Mouse (Mus musculus) thymus, adult 18-20 months (tissue): ENCODE results near the gene Plekha7.

Source experiments
- DNase-seq, 2 experiments: peaks; one replicate each; pipeline ENCODE4 v3.0.0; 2022; ENCODE audit warnings: mixed read lengths in 2 of 2

Gene Plekha7

GRCm38 (mm10) chr7:116220103-116220707, 88.0 kb downstream of the Plekha7 start:
- no peak for DNase-seq

GRCm38 (mm10) chr7:116217747-116218146, 90.4 kb downstream of the Plekha7 start:
- no peak for DNase-seq

DNA sequence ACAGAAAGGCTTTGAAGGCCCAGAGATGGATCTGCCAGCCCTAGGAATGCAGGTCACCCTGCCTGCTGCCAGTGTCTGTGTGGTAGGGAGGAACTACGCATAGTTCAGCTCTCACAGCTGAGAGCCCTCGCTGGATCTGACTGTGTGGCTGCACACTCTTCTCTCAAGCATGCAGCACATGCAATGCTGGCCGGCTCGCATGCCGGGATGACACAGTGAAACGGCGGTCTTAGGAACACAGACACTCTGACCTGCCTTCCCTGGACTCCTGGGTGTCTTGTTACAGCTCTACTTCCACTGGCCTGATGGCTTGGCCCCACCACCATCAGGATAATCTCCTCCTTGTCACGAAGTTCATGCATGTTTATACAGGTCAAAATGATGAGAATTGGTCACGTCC, 96.3 kb downstream of the Plekha7 start:
- DNase-seq, result no peak

DNA sequence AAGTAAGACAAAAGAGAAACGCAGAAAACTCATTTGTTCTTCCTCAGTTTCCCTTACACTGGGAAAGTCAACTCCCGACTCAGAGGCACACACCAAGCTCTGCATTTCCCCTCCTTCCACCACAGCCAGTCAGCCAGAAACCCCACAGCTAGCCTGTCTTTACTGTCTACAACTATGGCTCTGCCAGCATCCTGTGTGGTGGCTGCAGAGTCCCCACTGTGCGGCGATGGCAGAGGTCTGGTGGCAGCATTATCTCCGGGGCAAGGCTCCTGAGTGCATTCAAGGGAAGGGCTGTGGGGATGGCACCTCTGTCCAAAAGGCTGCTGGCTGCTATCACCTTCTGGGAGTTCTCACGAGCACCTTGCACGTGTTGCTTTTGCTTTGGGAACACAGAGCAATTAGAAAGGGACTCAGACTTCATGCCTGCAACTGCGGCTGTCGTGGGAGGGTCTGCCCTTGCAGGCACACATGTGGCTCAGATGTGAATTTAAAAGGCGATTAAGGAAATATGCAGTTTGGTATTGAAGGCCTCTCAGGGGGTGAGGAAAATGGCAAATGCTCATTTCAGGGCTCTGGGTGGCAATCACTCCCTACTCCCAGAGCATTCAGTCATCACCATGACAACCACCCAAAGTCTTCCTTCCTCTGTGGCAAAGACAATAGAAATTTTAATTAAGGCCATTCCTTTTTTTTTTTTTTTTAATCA, 98.1 kb downstream of the Plekha7 start:
- no peak for DNase-seq

DNA sequence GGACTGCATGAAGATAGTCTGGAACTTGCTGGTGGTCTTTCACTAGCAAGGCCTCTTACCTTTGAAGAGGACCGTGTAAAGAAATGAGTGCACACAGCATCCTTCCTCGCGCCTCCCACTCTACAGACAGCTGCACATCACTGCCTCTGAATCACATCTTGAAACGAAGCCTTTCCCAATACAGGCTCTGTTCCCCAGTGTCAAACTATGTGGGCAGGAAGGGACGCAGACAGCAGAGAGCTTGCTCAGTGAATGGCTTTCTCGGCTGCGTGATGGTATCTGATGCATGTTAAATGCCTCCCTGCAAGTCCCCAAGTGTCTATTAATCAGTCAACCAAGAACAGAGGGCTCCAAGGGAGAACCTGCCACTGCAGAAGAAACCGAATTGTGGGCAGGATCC, 99.3 kb downstream of the Plekha7 start:
- DNase-seq, result no peak

DNA sequence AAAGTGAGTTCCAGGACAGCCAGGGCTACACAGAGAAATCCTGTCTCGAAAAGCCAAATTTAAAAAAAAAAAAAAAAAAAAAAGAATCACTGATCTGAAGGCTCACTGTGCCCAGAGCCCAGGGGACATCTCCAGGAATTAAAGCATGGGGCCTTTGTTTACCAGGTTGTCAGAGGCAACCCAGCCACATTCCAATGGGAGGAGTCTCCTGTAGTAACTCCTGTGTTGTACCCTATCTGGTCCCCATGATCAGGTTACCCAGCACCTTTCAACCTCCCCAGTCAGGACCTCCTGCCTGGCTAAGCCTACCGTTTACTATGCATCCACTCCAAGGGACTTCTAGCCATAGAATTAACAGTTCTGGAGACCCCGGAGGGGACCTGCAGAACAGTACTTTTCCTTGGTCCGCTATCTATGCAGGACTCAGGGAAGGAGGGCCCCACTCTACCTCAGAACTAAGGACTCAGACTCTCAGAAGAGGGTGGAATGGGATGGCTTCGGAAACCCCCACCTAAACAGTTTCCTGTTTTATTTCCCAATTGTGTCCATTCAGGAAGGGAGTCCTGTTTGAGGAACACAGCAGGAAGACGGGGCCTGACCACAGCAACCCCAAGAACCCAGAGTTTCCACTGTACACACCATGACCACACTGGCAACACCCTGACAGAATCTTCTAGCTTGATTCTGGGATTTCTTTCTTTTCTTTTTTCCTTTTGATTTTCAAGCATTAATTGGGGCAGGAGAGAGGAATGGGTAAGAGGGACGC, 101.2 kb downstream of the Plekha7 start:
- no peak for DNase-seq

DNA sequence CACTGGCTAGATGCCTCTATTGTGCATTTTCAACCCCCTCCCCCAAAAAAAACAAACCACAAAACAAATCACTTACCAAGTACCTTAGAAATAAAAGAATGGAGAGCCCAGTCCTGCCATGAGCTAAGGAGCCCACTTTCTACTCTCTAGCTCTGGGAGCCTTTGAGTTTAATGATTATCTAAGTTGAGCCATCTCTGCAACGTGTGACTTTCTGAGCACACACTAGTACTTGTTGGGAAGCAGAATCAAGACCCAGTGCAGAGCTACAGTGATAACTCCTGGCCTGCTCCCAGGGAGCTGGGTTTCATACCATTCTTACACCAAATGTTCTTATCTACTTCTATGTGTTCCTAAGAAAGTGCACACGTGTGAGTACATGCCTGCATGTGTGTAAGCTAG, 102.7 kb downstream of the Plekha7 start:
- DNase-seq, result no peak

GRCm38 (mm10) chr7:116202033-116202681, 106.0 kb downstream of the Plekha7 start:
- no peak for DNase-seq

- DNase-seq, result no peak
These were observed 107.2 kb downstream of the Plekha7 start for GRCm38 (mm10) chr7:116200951-116201351.

DNA sequence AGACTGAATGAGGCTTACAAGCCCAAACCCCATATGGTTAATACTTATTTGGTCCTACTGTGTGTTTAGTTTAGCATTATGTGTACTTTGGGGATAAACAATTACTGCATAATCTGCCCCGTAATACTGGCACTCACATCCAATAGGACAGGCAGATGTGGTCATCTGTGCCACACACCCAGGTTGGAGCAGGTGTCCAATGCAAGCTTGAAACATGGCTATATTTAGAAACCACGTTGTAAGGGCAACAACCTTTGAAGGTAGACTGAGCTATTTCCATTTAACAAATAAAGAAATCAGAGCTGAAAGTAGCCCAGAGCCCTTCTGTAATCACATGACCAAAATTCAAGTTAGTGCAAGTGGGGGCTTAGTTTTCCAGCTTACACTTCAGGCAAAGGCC, 107.6 kb downstream of the Plekha7 start:
- no peak for DNase-seq

DNA sequence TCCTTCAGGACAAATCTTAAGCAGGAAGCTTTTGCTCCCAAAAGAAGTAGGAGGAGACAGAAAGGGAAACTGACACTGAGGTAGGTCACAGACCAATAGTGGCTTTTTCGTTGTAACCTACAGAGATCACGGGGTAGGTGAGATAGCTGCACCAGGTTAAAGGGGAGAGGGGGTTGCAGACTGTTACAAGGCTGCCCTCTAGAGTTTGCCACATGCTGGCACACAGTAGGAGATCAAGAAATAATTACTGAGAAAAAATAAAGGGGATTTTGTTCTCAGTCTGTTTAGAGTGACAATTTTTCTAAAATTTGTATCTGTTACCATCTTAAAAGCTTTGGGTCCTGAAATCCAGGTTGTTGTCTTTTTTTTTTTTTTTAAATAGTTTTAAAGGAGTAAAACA, 109.3 kb downstream of the Plekha7 start:
- DNase-seq, result no peak

- no peak for DNase-seq
These were observed 109.8 kb downstream of the Plekha7 start for GRCm38 (mm10) chr7:116198407-116198806.

GRCm38 (mm10) chr7:116196974-116197679, 111.0 kb downstream of the Plekha7 start:
- no peak for DNase-seq

GRCm38 (mm10) chr7:116194996-116195395, 113.2 kb downstream of the Plekha7 start:
- peak; percentile 27 to 30 for DNase-seq

GRCm38 (mm10) chr7:116192966-116193365, 115.2 kb downstream of the Plekha7 start:
- no peak for DNase-seq

- no peak for DNase-seq
These were observed 116.0 kb downstream of the Plekha7 start for GRCm38 (mm10) chr7:116192096-116192595.

- DNase-seq, result no peak
These were observed 117.0 kb downstream of the Plekha7 start for GRCm38 (mm10) chr7:116191138-116191537.

GRCm38 (mm10) chr7:116189708-116190107, 118.5 kb downstream of the Plekha7 start:
- DNase-seq, result no peak

GRCm38 (mm10) chr7:116188391-116188790, 119.8 kb downstream of the Plekha7 start:
- DNase-seq, result no peak

DNA sequence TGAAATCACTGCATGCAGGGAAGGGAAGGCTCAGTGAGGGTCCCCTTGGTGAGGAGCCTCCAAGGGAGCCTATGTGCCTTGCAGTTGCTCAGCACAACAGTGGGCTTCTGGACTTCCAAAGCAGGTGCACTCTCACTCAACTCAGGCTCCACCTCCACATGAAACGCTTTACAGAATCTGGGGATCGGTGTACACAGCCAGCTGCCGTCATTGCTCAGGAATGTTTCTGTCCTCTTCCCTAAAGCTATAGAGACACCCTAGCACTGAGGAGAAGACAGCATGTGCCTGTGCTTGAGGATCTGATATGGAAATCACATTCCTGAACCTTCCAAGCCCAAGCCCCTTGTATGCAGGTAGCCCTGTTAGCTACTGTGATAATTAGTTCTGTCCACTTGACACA, 120.7 kb downstream of the Plekha7 start:
- no peak for DNase-seq

DNA sequence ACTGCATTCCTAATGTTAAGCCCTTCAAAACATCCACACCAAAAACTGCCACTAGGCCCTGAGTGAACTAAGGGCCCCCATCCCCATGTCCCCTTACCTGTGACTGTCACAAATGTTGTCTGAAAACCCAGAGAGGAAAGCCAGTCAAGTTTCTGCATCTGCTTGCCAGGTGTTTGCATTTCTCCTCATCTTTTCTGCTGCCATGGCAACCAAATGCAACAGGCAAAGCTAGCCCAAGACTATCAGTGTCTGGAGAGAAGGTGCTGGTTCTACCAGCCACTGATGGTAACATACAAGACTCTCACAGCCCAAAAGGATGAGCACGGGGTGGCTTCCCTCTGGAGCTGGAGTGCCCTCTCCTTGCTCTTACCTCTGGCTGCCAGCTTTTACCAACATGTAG, 121.3 kb downstream of the Plekha7 start:
- no peak for DNase-seq

DNA sequence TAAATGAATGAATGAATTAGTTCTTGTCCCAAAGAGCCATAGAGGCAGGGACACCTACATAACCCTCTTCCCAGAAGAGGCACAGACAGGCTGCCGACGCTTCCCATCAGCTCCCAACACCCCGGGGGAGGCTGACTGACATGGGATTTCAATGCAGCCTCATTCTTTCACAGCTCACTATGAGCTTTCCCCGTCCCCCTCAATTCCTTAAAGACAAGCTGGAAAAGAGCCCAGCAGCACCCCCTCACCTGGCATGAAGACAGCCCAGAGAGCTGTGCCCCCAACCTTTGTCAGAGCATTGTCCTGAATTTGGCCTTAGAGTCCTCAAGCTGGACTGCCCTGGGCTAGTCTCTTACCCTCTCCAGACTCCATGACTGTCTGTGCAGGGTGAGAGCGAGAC, 122.0 kb downstream of the Plekha7 start:
- DNase-seq, result no peak
